19 mouse cellular contexts compared by ENCODE assay signal in the genomic region with DNA sequence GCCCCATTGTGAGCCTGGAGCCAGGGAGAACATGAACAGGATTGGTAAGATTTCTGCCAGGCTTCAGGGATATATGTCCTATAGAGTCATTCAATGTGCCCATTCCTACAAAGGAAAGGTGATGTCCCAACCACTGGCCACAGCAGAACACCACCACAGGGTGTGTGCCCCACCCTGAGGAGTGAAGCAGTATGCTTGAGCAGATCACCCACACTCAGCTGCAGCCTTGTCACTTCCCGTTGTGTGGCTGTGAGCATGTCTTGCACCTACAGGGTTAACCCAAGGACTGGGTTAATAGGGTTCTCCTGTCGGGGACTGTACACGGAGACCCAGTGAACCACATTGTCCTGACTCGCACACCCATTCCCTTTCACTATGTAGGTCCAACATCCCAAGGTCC.
"Had no signal": no experiment of that assay in that cellular context is flagged by ENCODE, and none has a peak within 500 bp of the region (broad histone marks: within the 10 kb centered on the region; RNA-seq: fewer than 3 reads in every experiment).

No protein-coding gene starts in this region.

- H3K9me3 ChIP-seq: liver, embryonic 13.5 days; liver, embryonic 15.5 days; lung, embryonic 15.5 days; megakaryocyte, embryonic 14.5 days; midbrain, embryonic 12.5 days; neural tube, embryonic 12.5 days had no signal

- H3K27ac ChIP-seq: liver, embryonic 13.5 days; liver, embryonic 15.5 days; lung, embryonic 15.5 days; macrophage; midbrain, embryonic 12.5 days; neural tube, embryonic 12.5 days had no signal

- DNase-seq: liver, embryonic 13.5 days; liver, postnatal 0 days; lung, adult 2 months; lung, postnatal 14 days; lung, postnatal 36 days; midbrain, embryonic 14.5 days; right cerebral cortex, postnatal 25 days; right cerebral cortex, postnatal 4 days; spleen, adult 18-20 months; thymus, adult 2 months had no signal

- H3K4me3 ChIP-seq: liver, embryonic 13.5 days; liver, embryonic 15.5 days; lung, embryonic 15.5 days; megakaryocyte, embryonic 14.5 days; midbrain, embryonic 12.5 days; neural tube, embryonic 12.5 days had no signal

- H3K4me1 ChIP-seq: liver, embryonic 13.5 days; liver, embryonic 15.5 days; lung, embryonic 15.5 days; midbrain, embryonic 12.5 days had no signal

- ATAC-seq: liver, postnatal 0 days; lung, postnatal 0 days; midbrain, embryonic 16.5 days had no signal

- H3K9ac ChIP-seq: liver, embryonic 13.5 days; liver, embryonic 15.5 days; liver, postnatal 0 days; lung, embryonic 15.5 days; midbrain, embryonic 12.5 days; neural tube, embryonic 12.5 days had no signal

- H3K36me3 ChIP-seq: liver, embryonic 13.5 days; liver, embryonic 15.5 days; lung, embryonic 15.5 days; midbrain, embryonic 12.5 days; neural tube, embryonic 12.5 days had no signal

- H3K4me2 ChIP-seq: liver, embryonic 11.5 days; liver, embryonic 13.5 days; liver, embryonic 15.5 days; lung, embryonic 15.5 days; midbrain, embryonic 12.5 days; neural tube, embryonic 12.5 days had no signal

- H3K27me3 ChIP-seq: liver, embryonic 13.5 days; liver, embryonic 15.5 days; lung, embryonic 15.5 days; midbrain, embryonic 12.5 days; neural tube, embryonic 12.5 days had no signal
